Mouse (Mus musculus) left cerebral cortex, postnatal 25 days (tissue): Measurements from ENCODE around the gene Taar4. TPM values are rescaled to one million over a fixed set of nuclear protein-coding genes. Genes with fewer than 3 reads are reported as not detected.

Experiments used
- DNase-seq, 2 experiments: peaks; one replicate each; pipeline ENCODE4 v3.0.0; 2022; ENCODE audit warnings: low spot score in 2 of 2, mixed read lengths in 1 of 2
- intact Hi-C: fragments of 180-260 bp; cut with DNase I; formaldehyde crosslinking; loops from one replicate; pipeline ENCODE4 v1.15.1; 2025
- total RNA-seq, 2 experiments: library from RNA; stranded (reverse); gene quantifications; 2 replicates each; pipeline ENCODE4 v1.2.3; 2021

Gene Taar4
- total RNA-seq = not detected

DNA sequence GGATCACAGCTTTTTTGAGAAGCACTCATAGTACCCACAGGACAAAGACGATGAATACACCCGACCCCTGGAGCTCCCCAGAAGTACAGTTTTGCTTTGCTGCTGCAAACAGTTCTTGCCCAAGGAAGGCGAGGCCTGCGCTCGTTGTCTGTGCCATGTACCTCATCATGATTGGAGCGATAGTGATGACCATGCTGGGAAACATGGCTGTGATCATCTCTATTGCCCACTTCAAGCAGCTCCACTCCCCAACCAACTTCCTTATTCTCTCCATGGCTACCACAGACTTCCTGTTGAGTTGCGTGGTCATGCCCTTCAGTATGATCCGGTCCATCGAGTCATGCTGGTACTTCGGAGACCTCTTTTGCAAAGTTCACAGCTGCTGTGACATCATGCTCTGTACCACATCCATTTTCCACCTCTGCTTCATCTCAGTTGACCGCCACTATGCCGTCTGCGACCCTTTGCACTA lies at the start of gene Taar4:
Taar4 (plus strand) TSS at position 51 of the 472 bp plus-strand sequence.
- intact Hi-C loops = no loop called here
- DNase-seq = no peak

DNA sequence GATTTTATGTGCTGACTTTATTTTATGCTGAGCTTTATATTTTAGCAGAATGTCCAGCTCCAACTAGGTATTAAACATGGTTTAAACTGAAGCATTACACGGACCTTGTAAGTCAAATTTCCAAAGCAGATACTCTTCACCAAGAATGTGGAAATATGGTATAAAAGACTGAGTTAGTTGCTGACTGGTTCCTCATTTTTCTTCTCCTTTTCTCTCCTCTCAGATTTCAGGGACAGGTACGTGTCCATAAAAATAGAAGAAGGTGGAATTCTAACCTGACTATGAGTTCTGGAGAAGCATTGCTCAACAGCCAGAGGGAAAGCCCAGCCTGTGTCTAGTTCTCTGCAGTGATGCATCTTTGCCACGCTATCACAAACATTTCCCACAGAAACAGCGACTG lies 40.2 kb upstream of the Taar4 start, which contains the start of gene Taar1:
Taar1 (plus strand) TSS at position 301 of the 400 bp plus-strand sequence.
- intact Hi-C loops = no loop called here

DNA sequence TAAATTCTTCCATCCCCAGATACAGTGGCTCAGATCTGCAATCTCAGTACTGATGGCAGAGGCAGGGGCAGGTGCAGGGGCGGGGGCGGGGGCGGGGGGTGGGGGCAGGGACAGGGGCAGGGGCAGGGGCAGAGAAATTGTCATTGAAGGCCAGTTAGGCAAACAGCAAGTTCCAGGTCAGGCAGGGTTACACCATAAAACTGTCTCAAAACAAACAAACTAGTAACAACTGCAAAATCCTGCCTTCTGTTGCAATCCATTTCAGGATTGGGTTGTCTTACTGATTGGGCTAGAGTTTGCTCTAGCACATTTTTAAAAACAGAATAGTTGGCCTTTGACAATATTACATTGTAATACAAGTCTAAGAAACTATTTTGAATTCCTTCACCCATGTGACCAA lies 37.8 kb upstream of the Taar4 start:
- DNase-seq = no peak
- intact Hi-C loops = no loop called here

More for the DNA sequence above, 40.2 kb upstream of the Taar4 start, which contains the start of gene Taar1:
- DNase-seq = no peak

DNA sequence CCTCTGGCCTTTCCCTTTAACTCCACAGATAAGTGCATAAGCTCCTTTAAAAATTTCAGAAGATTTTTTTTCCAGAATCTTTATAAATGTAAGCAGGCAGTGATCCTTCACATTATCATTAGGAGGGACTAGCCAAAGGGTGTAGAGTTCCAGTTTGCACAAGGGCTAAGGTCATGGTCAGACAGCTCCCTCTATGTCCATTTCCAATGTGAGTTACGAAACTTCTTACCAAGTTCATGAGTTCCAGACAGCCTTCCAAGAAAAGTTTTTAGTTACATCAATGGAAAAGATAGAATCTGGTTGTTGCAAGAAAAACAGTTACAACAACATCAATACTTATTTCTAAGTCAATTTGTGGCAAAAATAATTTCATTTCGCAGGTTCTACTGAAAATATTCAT lies 36.4 kb upstream of the Taar4 start:
- intact Hi-C loops = no loop called here
- no peak for DNase-seq

DNA sequence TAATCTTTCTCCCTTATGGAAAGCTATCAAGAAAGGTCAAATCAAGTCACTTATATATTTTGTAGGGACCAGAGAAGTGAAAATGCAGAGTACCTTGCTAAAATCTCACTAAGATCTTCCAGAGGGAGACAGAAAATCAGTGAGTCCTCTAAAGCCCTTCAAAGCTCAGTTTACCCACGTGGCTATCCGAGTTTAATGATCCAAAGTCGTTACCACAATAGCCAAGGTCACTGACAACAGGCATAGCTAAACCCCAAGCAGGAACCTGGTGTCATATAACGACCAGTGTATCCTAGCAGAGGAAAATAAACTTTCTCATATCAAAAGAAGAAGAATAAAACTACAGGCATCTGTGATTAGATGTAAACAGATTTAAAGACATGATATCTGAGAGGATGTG lies 22.7 kb upstream of the Taar4 start:
- intact Hi-C loops = no loop called here

DNA sequence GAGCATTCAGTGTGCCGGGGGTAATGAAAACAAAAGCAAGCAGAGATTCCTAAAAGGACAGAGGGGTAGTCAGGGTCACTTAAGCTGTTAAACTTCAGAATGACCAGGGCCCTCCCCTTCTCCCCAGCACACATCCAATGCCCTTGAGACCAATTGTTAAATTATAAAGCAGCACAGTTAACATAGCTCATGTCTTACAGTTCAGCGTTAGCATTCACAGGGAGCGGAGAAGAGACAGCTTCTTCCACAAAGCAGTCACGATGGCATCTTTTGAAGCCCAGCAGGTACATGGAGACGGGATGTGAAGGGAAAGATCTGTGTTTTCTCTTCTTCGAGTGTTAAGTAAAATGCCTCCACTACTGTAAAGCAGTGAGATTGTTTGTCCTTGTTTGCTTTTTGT lies 22.0 kb upstream of the Taar4 start, which contains the start of gene Taar2:
Taar2 (plus strand) TSS at position 261 of the 400 bp plus-strand sequence.
- no peak for DNase-seq
- intact Hi-C loops = no loop called here

More for the DNA sequence above, 22.7 kb upstream of the Taar4 start:
- DNase-seq = no peak

DNA sequence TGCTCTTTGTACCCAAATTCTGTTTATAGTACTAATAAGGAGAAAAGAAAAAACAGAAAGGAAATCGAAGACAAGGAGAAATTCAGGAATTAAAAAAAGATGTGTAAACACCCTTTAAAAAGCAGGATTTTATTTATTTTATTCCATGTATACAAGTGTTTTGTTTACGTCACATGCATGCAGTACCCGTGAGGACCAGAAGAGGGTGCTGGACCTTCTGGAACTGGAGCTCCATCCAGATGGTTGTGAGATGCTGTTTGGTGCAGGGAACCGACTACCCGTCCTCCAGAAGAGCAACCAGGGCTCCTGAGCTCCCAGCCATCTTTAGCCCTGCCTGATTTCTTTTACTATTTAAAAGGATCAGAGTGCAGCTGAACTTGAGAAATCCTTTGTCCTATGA lies 17.8 kb upstream of the Taar4 start:
- no peak for DNase-seq
- intact Hi-C loops = no loop called here

DNA sequence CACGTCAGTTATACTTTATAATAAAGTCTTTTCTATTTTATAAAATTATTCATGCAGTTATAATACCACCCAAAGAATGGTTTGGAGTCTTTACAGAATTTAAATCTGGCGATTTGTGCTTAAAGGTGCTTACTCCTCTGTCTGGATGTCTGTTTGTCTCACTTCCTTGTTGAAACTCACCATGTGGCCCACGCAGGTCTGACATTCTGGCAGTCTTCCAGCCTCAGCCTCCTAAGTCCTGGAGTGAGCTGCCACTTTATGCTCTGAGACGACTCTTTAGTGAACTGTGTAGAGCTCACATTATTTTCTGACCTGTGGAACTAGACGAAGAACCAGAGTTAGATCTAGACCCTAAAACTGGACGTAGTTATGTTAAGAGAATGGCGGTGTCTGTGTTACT lies 12.3 kb upstream of the Taar4 start:
- intact Hi-C loops = no loop called here
- no peak for DNase-seq

DNA sequence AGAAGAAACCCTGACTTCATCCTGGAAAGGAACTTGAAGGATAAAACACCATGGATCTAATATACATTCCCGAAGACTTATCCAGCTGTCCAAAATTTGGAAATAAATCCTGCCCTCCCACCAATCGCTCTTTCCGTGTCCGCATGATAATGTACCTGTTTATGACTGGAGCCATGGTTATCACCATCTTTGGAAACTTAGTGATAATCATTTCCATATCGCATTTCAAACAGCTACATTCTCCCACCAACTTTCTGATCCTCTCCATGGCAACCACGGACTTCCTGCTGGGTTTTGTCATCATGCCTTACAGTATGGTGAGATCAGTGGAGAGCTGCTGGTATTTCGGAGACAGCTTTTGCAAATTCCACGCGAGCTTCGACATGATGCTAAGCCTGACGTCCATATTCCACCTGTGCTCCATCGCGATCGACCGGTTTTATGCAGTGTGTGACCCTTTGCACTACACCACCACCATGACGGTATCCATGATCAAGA lies 10.7 kb upstream of the Taar4 start, which contains the start of gene Taar3:
Taar3 (plus strand) TSS at position 51 of the 498 bp plus-strand sequence.
- peak in 1 of 2 experiments; percentile 21 for DNase-seq
- intact Hi-C loops = no loop called here

DNA sequence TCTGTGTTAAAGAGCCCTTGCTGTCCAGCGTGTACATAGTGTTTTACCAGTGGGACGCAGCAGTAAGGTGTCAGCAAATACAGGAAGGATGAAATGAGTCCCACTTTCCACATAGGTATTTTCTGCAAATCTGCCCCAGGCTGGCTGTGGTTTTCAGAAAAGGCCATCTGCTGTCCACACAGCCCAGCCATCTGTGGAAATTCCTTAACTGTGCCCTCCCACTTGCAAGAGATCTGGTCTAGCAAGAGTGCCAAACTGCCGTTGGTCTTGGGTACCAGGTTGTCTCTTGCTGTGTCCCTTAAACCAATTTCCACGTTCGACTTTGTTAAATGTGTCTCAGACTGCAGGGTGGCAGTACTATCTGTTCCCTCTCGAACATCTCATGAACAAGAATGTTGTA lies 8.6 kb upstream of the Taar4 start:
- intact Hi-C loops = no loop called here
- DNase-seq = no peak

DNA sequence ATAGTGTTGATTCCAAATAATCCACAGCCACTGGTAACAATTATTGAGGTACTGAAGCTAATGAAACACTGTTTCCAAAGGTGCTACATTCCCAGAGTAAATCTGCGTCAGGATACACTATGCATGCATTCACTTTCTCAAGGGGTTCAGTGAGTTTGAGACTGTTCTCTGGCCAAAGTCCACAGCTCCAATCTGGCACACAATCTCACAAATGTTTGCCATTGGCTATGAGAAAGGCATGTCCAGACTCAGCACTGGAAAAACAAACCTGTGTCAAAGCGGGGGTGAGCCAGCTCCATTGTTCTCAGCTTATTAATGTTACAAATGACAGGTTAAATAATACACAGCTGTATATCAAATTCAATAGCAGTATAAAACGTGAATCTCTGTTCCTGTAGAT lies 1.2 kb upstream of the Taar4 start:
- no peak for DNase-seq
- intact Hi-C loops = no loop called here

DNA sequence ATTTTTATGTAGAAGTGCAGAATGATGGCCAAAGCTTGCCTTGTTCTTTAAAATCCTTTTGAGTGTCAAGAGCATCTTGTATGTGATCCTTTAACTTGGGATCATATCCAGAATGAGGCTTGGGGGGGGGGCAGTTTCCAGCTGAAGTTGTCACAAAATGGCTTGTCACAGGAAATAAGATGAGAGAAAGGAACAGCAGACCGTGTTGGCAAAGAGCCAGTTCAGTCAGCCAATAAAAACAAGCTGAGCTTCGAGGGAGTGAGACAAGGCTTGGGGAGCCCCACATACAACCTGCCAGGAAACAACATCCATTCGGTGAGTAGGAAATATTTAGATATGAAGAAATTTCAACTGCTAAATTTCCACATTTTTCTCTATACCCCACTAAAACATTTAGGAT lies 3.1 kb downstream of the Taar4 start:
- DNase-seq = no peak
- intact Hi-C loops = no loop called here

DNA sequence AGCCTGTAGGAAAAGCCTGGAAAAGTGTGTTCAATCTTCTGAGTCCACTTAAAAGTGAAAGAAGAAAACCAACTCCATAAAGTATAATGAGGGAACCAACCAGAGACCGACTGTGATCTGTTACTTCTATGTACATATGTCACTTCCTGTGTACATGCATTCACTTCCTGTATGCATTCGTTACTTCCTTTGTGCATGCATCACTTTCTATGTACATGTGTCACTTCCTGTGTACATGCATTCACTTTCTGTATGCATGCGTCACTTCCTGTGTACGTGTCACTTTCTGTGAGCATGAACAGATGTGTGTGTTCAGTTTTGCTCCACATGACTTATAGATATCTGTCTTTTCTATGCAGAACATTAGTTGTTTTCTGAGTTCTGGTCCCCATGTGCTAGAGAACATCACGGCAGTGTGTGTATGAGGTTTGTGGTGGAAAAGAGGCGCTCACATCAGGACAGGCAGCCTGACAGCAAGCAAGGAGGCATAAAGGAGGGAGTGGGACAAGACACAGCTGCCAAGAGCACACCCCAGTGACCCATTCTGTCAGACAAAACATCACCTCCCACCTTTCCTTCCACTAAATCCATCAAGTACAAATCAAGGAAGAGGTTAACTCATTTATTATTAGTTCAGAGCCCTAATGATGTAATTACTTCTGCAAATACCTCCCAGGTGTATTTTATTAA lies 4.8 kb downstream of the Taar4 start:
- no peak for DNase-seq
- intact Hi-C loops = no loop called here

DNA sequence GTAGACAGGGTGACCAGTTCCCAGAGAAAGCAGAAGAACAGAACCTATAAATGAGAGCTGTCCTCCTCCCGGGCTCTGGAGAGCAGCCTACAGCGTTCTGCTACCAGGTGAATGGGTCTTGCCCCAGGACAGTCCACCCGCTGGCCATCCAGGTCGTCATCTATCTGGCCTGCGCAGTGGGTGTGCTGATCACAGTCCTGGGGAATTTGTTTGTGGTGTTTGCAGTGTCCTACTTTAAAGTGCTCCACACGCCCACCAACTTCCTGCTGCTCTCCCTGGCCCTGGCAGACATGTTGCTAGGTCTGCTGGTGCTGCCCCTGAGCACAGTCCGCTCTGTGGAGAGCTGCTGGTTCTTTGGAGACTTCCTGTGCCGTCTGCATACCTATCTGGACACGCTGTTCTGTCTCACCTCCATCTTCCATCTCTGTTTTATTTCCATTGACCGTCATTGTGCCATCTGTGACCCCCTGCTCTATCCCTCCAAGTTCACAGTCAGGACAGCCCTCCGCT lies 10.4 kb downstream of the Taar4 start, which contains the start of gene Taar5:
Taar5 (plus strand) TSS at position 51 of the 510 bp plus-strand sequence.
- intact Hi-C loops = loop anchor here (10.0 kb wide), 1 partner anchor 144 kb away; no protein-coding TSS in a partner anchor
- DNase-seq = no peak

DNA sequence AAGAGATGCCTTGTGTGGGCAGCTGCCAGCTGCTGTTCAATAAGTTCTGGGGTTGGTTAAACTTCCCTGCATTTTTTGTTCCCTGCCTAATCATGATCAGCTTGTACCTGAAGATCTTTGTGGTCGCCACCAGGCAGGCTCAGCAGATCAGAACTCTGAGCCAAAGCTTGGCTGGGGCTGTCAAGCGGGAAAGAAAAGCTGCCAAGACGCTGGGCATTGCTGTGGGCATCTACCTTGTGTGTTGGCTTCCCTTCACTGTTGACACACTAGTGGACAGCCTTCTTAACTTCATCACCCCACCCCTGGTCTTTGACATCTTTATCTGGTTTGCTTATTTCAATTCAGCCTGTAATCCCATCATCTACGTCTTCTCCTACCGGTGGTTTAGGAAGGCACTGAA lies 11.0 kb downstream of the Taar4 start:
- intact Hi-C loops = loop anchor here (10.0 kb wide), 1 partner anchor 144 kb away; no protein-coding TSS in a partner anchor
- no peak for DNase-seq

DNA sequence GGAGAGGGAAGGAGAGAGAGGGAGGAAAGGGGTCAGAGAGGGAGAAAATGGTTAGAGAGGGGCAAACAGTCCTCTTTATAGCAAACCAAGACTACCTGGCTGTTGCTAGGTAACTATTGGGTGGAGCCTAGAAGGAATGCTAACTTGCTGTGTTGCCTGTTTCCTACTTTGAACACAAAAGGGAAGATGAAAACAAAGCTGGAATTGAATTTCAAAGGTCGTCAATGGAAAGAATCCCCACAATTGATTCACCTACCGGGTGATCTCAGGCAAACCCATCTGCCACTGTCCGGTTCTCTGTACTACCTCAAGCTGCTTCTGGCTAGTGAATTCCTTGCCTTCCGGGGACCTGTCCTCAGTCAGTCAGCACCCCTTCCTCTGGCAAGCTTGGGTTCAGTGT lies 17.7 kb downstream of the Taar4 start:
- DNase-seq = no peak
- intact Hi-C loops = loop anchor here (2.0 to 10.0 kb wide), 4 partner anchors 103 to 161 kb away; no protein-coding TSS in a partner anchor

DNA sequence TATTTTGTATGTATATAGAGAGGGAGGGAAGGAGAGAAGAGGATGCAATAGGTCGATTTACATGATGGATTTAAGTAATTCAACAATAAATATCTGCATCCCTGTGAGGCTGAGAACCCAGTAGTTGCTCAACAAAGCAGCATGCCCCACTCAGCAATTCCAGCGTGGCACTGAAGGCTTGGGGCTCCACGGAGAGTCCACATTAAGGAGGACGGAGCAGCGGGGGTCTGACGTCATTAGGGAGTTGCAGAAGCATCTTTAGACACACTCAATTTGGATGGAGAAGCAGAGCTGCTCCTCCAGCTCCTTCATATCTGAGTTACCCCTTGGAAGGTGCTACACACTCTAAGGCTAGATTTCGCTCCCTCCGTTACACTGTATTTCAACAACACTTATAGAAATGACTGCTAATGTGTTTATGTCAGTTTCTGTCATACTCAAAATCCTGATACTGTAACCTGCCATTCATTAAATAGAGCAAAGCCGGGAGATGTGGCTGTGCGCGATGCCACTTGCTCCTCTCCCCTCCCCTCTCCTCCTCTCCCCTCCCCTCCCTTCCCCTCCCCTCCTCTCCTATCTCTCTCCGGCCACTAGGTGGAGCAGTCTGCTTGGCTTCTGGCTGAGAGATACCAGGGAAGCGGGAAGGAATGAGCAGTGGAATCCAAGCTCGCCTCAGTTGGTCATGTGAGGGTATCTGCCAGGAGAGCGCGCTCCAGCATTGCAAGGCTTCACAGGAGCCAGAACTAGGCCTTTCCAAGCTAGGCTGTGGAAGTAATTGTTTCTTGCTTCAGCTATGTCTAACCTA lies 18.8 kb downstream of the Taar4 start:
- intact Hi-C loops = loop anchor here (2.0 to 10.0 kb wide), 4 partner anchors 102 to 162 kb away; no protein-coding TSS in a partner anchor
- peak; percentile 79 to 81 for DNase-seq

DNA sequence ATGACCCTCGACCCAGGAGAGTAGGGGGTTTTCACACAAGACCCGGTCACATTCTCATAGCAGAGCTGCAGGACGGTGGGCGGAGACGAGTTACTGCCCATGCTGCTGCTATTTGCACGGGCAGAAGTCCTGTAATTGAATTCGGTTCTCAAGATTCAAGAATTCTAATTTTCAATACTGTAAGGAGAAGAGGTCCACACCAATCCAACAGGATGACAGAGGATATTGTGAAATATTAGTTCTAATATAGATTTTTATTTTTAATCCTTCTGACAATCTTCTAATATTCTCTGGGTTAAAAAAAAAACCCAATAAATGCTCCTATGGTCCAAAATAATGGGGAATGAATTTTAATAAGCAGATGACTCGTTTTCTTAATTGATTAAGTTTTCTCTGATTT lies 25.3 kb downstream of the Taar4 start, which contains the start of gene Taar6:
Taar6 (minus strand) TSS at position 101 of the 400 bp plus-strand sequence.
- intact Hi-C loops = no loop called here
- no peak for DNase-seq

DNA sequence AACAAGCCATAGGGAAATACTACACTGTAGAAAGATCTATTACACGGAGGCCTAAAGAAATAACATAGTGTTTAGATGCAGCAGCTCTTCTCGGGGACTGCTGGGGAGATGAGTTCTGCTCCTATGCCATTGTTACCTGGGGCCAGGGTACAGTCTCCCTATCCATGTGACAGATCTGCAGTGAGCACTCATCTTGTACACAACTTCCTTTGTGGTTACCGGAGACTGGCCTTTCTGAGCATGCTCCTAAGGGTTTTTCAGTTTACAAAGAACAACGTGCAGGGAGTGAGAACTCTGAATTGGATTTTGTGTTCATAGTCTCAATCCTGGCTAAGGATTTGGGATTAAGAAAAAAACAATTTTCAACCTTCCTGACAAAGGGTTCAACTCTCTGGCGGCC lies 26.1 kb downstream of the Taar4 start:
- no peak for DNase-seq
- intact Hi-C loops = no loop called here

DNA sequence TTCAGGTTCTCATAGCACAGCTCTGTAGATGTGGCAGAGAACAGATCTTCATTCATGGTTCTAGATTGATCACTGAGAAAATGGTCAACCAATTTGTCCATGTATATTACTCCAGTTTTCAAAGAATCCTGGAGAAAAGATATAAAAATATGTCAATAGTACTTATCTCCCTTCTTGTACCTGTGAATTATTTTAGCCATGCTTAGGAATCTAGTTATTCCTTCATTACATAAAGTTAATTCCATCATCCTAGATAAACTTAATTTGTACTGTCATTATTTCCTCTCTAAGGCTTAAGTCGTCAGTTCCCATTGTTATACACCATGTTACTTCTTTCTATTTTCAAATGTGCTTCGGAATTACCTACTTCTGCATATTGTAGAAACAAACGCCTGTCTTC lies 33.1 kb downstream of the Taar4 start, which contains the start of gene Taar7a:
Taar7a (minus strand) TSS at position 101 of the 400 bp plus-strand sequence.
- DNase-seq = no peak
- intact Hi-C loops = no loop called here
